Mouse (Mus musculus): Measurements from ENCODE around the gene Hoxc11. TPM values are rescaled to one million over a fixed set of nuclear protein-coding genes. Genes with fewer than 3 reads are reported as not detected.

Gene Hoxc11
- polyA plus RNA-seq, 1 experiment, result not detected

DNA sequence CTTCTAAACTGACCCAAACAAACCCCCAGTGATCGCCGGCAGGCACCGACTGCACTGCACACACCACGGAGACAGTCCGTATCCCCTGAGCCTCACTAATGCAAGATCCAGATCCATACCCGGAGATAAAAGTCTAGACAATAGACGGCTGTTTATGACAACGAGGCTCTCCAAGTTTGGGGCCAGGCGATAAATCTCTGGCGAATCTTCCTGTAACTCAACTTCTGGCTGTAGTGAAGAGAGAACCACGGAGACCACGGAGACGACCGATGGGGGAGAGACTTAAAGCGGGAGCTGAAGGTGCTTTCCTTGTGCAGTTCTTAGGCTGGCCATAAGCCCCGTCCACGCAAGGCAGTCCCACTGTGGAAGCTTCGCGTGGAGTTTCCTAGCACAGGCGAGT lies 4.5 kb upstream of the Hoxc11 start:
- TF ChIP-seq CTCF (IDR thresholded peaks at IDR 0.05; ENCODE audit: extremely low read depth, insufficient read length, insufficient replicate concordance, low read depth, low read length) (no peak), POLR2A (IDR thresholded peaks at IDR 0.05; ENCODE audit: low read depth, low read length) (no peak)
- Histone ChIP-seq H3K4me1 (ENCODE audit: control insufficient read depth, insufficient read depth, insufficient read length, low read length) (no peaks in the 10 kb centered on the region; the same call in 1 of the 2 replicates), H3K4me3 (ENCODE audit: low read depth, low read length) (no peak overlapping the region), H3K27me3 (ENCODE audit: control insufficient read depth, insufficient read depth, low read length) (peaks cover 88% of the 10 kb centered on the region), H3K27ac (ENCODE audit: insufficient read depth, low read depth, low read length) (no peak overlapping the region), H3K36me3 (ENCODE audit: control insufficient read depth, insufficient read depth, low read length) (no peaks in the 10 kb centered on the region)
- WGBS, result 4% methylated on average over 20 of the region's 20 CpGs

DNA sequence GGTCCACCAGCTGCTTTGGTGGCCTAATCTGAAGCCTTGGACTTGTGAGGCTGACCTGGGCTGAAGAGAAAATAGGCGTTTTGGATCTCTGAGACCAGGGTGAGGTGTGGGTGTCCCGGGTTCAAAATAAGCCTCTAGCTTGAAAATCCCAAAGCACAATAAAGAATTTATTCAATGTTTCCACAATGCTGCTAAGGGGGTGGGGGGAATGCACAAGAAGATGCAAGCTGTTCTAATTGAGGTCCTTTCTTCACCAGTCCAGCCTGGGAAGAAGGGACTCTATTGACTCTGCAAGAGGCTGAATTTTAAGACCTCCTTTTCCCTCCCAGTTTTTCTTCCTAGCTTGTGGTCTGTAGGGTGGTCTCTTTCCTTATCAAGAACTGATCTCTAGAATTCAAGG lies 3.4 kb upstream of the Hoxc11 start:
- Histone ChIP-seq H3K27me3 (ENCODE audit: control insufficient read depth, insufficient read depth, low read length) (peaks cover 90% of the 10 kb centered on the region), H3K4me3 (ENCODE audit: low read depth, low read length) (no peak overlapping the region), H3K27ac (ENCODE audit: insufficient read depth, low read depth, low read length) (no peak overlapping the region), H3K4me1 (ENCODE audit: control insufficient read depth, insufficient read depth, insufficient read length, low read length) (no peaks in the 10 kb centered on the region; the same call in 1 of the 2 replicates), H3K36me3 (ENCODE audit: control insufficient read depth, insufficient read depth, low read length) (no peaks in the 10 kb centered on the region)
- 19% methylated on average over 2 of the region's 2 CpGs for WGBS
- TF ChIP-seq CTCF (IDR thresholded peaks at IDR 0.05; ENCODE audit: extremely low read depth, insufficient read length, insufficient replicate concordance, low read depth, low read length) (no peak), POLR2A (IDR thresholded peaks at IDR 0.05; ENCODE audit: low read depth, low read length) (no peak)

DNA sequence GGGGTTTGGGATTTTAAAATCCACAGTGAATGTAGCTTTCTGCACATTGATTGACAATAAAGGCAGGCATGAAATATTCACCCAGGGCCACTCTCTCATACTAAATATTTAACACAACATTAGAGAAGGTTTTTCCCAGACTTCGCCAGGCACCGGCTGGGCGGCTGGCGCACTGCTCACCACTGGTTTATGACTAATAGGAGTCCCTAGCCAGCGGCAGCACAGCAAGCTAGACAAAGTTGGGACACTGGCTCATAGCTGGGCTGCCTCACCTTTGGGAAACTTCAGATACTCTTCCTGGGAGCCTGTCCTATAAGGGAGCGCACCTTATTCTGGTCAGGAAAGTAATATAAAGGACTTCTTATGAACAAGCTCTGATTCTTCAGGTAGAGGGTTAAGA lies 666 bp upstream of the Hoxc11 start:
- TF ChIP-seq POLR2A (IDR thresholded peaks at IDR 0.05; ENCODE audit: low read depth, low read length), result no peak
- no peak for TF ChIP-seq CTCF (IDR thresholded peaks at IDR 0.05; ENCODE audit: extremely low read depth, insufficient read length, insufficient replicate concordance, low read depth, low read length)
- Histone ChIP-seq H3K27ac (ENCODE audit: insufficient read depth, low read depth, low read length) (no peak overlapping the region), H3K36me3 (ENCODE audit: control insufficient read depth, insufficient read depth, low read length) (no peaks in the 10 kb centered on the region), H3K4me3 (ENCODE audit: low read depth, low read length) (no peak overlapping the region), H3K27me3 (ENCODE audit: control insufficient read depth, insufficient read depth, low read length) (peaks cover 93% of the 10 kb centered on the region), H3K4me1 (ENCODE audit: control insufficient read depth, insufficient read depth, insufficient read length, low read length) (no peaks in the 10 kb centered on the region; the same call in 1 of the 2 replicates)
- WGBS, result 11% methylated on average over 6 of the region's 6 CpGs

DNA sequence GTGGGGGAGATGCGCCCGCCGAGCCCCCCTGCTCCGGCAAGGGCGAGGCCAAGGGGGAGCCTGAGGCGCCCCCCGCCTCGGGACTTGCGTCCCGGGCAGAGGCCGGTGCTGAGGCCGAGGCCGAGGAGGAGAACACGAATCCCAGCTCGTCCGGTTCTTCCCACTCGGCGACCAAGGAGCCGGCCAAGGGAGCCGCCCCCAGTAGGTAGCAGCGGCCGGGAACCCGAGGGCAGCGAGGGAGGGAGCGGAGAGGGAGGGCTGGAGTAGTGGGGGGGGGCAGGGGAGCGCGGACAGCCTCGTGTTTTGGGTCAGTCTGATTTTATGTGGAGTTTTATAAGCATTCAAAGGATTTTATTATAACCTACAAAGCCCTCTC lies 768 bp downstream of the Hoxc11 start:
- 2% methylated on average over 28 of the region's 28 CpGs for WGBS
- H3K27me3 ChIP-seq (ENCODE audit: control insufficient read depth, insufficient read depth, low read length), result peaks cover 84% of the 10 kb centered on the region
- H3K27ac ChIP-seq (ENCODE audit: insufficient read depth, low read depth, low read length), result no peak overlapping the region
- H3K36me3 ChIP-seq (ENCODE audit: control insufficient read depth, insufficient read depth, low read length), result no peaks in the 10 kb centered on the region
- TF ChIP-seq CTCF (IDR thresholded peaks at IDR 0.05; ENCODE audit: extremely low read depth, insufficient read length, insufficient replicate concordance, low read depth, low read length) (no peak), POLR2A (IDR thresholded peaks at IDR 0.05; ENCODE audit: low read depth, low read length) (no peak)
- H3K4me3 ChIP-seq (ENCODE audit: low read depth, low read length), result no peak overlapping the region
- H3K4me1 ChIP-seq (ENCODE audit: control insufficient read depth, insufficient read depth, insufficient read length, low read length), result no peaks in the 10 kb centered on the region; the same call in 1 of the 2 replicates

DNA sequence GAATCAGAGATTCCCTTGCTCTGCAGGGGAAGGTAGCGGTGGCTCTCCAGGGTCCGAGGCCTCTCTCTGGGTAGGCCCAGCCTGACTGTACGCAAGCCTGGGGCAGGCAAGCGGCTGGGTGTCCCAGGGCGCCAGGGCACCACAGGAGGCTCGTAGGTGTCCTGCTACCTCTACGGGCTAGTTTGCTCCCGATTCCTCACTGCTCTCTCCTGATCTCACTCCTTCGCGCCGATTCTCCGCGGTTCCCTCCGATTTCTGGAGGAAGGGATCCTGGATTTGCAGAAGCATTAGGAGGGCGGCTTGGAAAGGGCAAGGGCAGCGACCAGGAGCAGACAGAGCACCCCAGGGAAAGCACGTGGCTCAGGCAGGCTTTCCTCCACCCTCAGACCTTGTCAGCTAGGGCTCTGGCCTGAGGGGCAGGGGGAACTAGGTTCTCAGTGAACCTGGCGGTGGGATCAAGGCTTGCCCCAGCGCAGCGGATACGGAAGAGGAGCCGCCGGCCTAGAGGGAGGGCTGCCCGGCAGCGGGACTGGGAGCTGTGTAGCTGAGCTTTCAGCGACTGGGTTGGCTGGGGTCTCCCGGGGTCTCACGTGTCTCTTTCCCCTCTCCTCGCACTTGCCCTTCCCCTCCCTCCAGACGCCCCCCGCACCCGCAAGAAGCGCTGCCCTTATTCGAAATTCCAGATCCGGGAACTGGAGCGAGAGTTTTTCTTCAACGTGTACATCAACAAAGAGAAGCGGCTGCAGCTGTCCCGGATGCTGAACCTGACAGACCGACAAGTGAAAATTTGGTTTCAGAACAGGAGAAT lies 1.8 kb downstream of the Hoxc11 start:
- H3K4me1 ChIP-seq (ENCODE audit: control insufficient read depth, insufficient read depth, insufficient read length, low read length), result no peaks in the 10 kb centered on the region; the same call in 1 of the 2 replicates
- H3K36me3 ChIP-seq (ENCODE audit: control insufficient read depth, insufficient read depth, low read length), result no peaks in the 10 kb centered on the region
- no peak overlapping the region for H3K4me3 ChIP-seq (ENCODE audit: low read depth, low read length)
- H3K27me3 ChIP-seq (ENCODE audit: control insufficient read depth, insufficient read depth, low read length), result peaks cover 84% of the 10 kb centered on the region
- WGBS, result 3% methylated on average over 40 of the region's 40 CpGs
- no peak overlapping the region for H3K27ac ChIP-seq (ENCODE audit: insufficient read depth, low read depth, low read length)
- no peak for TF ChIP-seq CTCF (IDR thresholded peaks at IDR 0.05; ENCODE audit: extremely low read depth, insufficient read length, insufficient replicate concordance, low read depth, low read length)
- no peak for TF ChIP-seq POLR2A (IDR thresholded peaks at IDR 0.05; ENCODE audit: low read depth, low read length)

DNA sequence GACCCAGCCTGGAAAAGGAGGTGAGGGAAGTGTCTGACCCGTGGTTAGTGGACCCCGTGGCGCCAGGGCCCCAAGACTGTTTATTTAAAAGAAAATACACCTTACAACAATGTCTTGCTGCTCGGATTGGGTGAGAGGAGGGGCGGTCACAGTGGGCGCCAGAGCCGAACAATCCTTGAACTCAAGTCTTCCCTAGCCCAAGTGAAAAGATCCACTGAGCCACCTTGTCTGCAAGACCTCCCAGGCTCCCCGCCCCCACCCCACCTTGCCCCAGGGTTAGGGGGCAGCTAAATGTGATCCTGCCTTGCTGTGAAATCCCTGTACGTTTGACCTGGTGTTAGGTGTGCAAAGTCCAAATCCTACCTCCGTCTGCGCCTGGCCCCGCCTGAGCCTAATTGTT lies 2.7 kb downstream of the Hoxc11 start:
- H3K36me3 ChIP-seq (ENCODE audit: control insufficient read depth, insufficient read depth, low read length), result no peaks in the 10 kb centered on the region
- peaks cover 85% of the 10 kb centered on the region for H3K27me3 ChIP-seq (ENCODE audit: control insufficient read depth, insufficient read depth, low read length)
- H3K4me1 ChIP-seq (ENCODE audit: control insufficient read depth, insufficient read depth, insufficient read length, low read length), result no peaks in the 10 kb centered on the region; the same call in 1 of the 2 replicates
- no peak overlapping the region for H3K4me3 ChIP-seq (ENCODE audit: low read depth, low read length)
- WGBS, result 6% methylated on average over 12 of the region's 12 CpGs
- no peak for TF ChIP-seq POLR2A (IDR thresholded peaks at IDR 0.05; ENCODE audit: low read depth, low read length)
- no peak for TF ChIP-seq CTCF (IDR thresholded peaks at IDR 0.05; ENCODE audit: extremely low read depth, insufficient read length, insufficient replicate concordance, low read depth, low read length)
- H3K27ac ChIP-seq (ENCODE audit: insufficient read depth, low read depth, low read length), result no peak overlapping the region

DNA sequence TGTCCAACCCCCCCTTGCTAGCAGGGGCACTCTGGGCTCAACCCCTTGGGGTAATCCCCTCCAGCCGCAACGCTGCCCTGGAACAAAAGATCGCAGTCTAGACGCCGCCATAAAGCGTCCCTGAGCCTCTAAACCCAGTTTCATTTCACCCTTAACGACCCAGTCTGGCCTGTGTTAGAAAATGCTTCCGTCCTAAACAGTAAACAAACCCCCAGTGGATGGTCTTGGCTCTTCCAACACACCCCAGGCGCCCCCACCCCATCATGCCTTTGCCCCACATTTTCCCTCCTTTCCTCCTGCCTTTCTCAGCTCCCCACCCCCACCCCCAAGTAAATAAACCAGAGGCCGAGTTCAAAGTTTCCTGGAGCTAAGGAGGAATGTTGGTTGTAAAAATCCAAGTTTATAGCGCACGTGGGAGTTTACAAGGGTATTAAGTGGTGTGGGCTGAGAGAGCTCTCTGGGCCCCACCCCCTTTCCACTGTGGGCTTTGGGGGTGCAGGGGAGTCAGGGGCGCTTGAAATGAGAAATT lies 5.5 kb downstream of the Hoxc11 start:
- WGBS, result under 1% methylated on average over 13 of the region's 13 CpGs
- Histone ChIP-seq H3K27me3 (ENCODE audit: control insufficient read depth, insufficient read depth, low read length) (peaks cover 82% of the 10 kb centered on the region), H3K4me1 (ENCODE audit: control insufficient read depth, insufficient read depth, insufficient read length, low read length) (peaks cover 3% of the 10 kb centered on the region), H3K36me3 (ENCODE audit: control insufficient read depth, insufficient read depth, low read length) (no peaks in the 10 kb centered on the region), H3K4me3 (ENCODE audit: low read depth, low read length) (0 out of 2 replicates have a peak overlapping the region, but pooled peaks have one; percentile 0), H3K27ac (ENCODE audit: insufficient read depth, low read depth, low read length) (no peak overlapping the region)
- TF ChIP-seq POLR2A (IDR thresholded peaks at IDR 0.05; ENCODE audit: low read depth, low read length) (no peak), CTCF (IDR thresholded peaks at IDR 0.05; ENCODE audit: extremely low read depth, insufficient read length, insufficient replicate concordance, low read depth, low read length) (no peak)
